Mouse (Mus musculus) cerebellum, adult 9-10 months (tissue): ENCODE results near the gene Mesd.

ENCODE experiments used
- DNase-seq: peaks from one replicate; pipeline ENCODE4 v3.0.0; 2022

Mesd gene

GRCm38 (mm10) chr7:83884021-83884658, at the start of gene Mesd, which contains the start of gene Tlnrd1:
TSS of gene Mesd (plus strand) at chr7:83884466.
TSS of gene Tlnrd1 (minus strand) at chr7:83884305.
- peak; percentile 90 for DNase-seq

GRCm38 (mm10) chr7:83838525-83839224, 45.6 kb upstream of the Mesd start:
- no peak for DNase-seq

GRCm38 (mm10) chr7:83840076-83840475, 44.2 kb upstream of the Mesd start:
- no peak for DNase-seq

- no peak for DNase-seq
These were observed 41.6 kb upstream of the Mesd start for GRCm38 (mm10) chr7:83842486-83843259.

GRCm38 (mm10) chr7:83844807-83845206, 39.5 kb upstream of the Mesd start:
- DNase-seq = no peak

- DNase-seq = no peak
These were observed 36.8 kb upstream of the Mesd start for GRCm38 (mm10) chr7:83847187-83848075.

GRCm38 (mm10) chr7:83851569-83852380, 32.5 kb upstream of the Mesd start:
- DNase-seq = no peak

- no peak for DNase-seq
These were observed 31.6 kb upstream of the Mesd start for GRCm38 (mm10) chr7:83852381-83853380.

GRCm38 (mm10) chr7:83855203-83855602, 29.1 kb upstream of the Mesd start:
- DNase-seq = no peak

- no peak for DNase-seq
These were observed 27.7 kb upstream of the Mesd start for GRCm38 (mm10) chr7:83856353-83857207.

GRCm38 (mm10) chr7:83857208-83857488, 27.1 kb upstream of the Mesd start:
- no peak for DNase-seq

- no peak for DNase-seq
These were observed 26.3 kb upstream of the Mesd start for GRCm38 (mm10) chr7:83857921-83858320.

GRCm38 (mm10) chr7:83859378-83860083, 24.7 kb upstream of the Mesd start:
- DNase-seq = no peak

- DNase-seq = no peak
These were observed 20.7 kb upstream of the Mesd start for GRCm38 (mm10) chr7:83863554-83863953.

GRCm38 (mm10) chr7:83868200-83868599, 16.1 kb upstream of the Mesd start:
- no peak for DNase-seq

GRCm38 (mm10) chr7:83869839-83870543, 14.3 kb upstream of the Mesd start:
- DNase-seq = no peak

GRCm38 (mm10) chr7:83877088-83877487, 7.2 kb upstream of the Mesd start:
- no peak for DNase-seq

- no peak for DNase-seq
These were observed 5.4 kb upstream of the Mesd start for GRCm38 (mm10) chr7:83878676-83879448.
